In genomic region chr13:91465002-91465715, GRCm38 (mm10) we compare ENCODE assay signal across 28 mouse cellular contexts. TPM values are rescaled to one million over a fixed set of nuclear protein-coding genes. Genes with fewer than 3 reads are reported as not detected.
DNase-seq lines count a peak whose midpoint lies in the region; ATAC-seq and TF ChIP-seq lines count a peak whose summit lies in the region.
"Had no signal": no experiment of that assay in that cellular context is flagged by ENCODE, and none has a peak within 500 bp of the region (broad histone marks: within the 10 kb centered on the region; RNA-seq: fewer than 3 reads in every experiment).

No protein-coding gene starts in this region.

- H3K4me1 ChIP-seq in lung, postnatal 0 days (ENCODE audit: insufficient read depth, low read depth, low read length), result no peaks in the 10 kb centered on the region
- H3K4me1 ChIP-seq in liver, embryonic 16.5 days (ENCODE audit: control insufficient read depth, low read depth, low read length), result peaks cover 22% of the 10 kb centered on the region
- peaks cover 23% of the 10 kb centered on the region for H3K4me1 ChIP-seq in midbrain, embryonic 16.5 days (ENCODE audit: control insufficient read depth, insufficient read depth, low read length)

- WGBS in lung, postnatal 0 days, result 47% methylated on average over 8 of the region's 8 CpGs
- WGBS in large intestine, adult 2 months, result 53% methylated on average over 8 of the region's 8 CpGs
- 53% methylated on average over 8 of the region's 8 CpGs for WGBS in liver, embryonic 16.5 days (ENCODE audit: insufficient replicate concordance)
- WGBS in midbrain, embryonic 16.5 days, result 89% methylated on average over 8 of the region's 8 CpGs

- no peak for TF ChIP-seq CTCF in lung, postnatal 0 days (IDR thresholded peaks at IDR 0.05)

- TF ChIP-seq EP300 in lung, postnatal 0 days (IDR thresholded peaks at IDR 0.05), result 0 out of 2 replicates have a peak, but pooled peaks have one; percentile 23

- H3K27me3 ChIP-seq in lung, postnatal 0 days (replicated peaks; ENCODE audit: insufficient read depth, low read length), result no peaks in the 10 kb centered on the region
- no peaks in the 10 kb centered on the region for H3K27me3 ChIP-seq in liver, embryonic 16.5 days (ENCODE audit: control insufficient read depth, insufficient read depth, low read depth, low read length)
- no peaks in the 10 kb centered on the region for H3K27me3 ChIP-seq in midbrain, embryonic 16.5 days (ENCODE audit: control insufficient read depth, insufficient read depth, low read depth, low read length)
- H3K27me3 ChIP-seq: embryonic facial prominence, embryonic 13.5 days; forebrain, embryonic 13.5 days; hindbrain, embryonic 13.5 days; midbrain, embryonic 15.5 days; neural tube, embryonic 12.5 days had no signal

- no peak for ATAC-seq in lung, postnatal 0 days
- ATAC-seq in liver, embryonic 16.5 days (ENCODE audit: low read depth), result no peak
- no peak for ATAC-seq in midbrain, embryonic 16.5 days
- ATAC-seq: activated CD4-positive, CD25-positive, alpha-beta regulatory T cell, adult 4 months; forebrain, embryonic 13.5 days; intestine, embryonic 16.5 days; midbrain, embryonic 15.5 days had no signal

- H3K4me3 ChIP-seq in lung, postnatal 0 days (ENCODE audit: low read depth, low read length), result no peak overlapping the region
- H3K4me3 ChIP-seq in liver, embryonic 16.5 days (ENCODE audit: low read depth, low read length), result no peak overlapping the region
- no peak overlapping the region for H3K4me3 ChIP-seq in midbrain, embryonic 16.5 days (ENCODE audit: low read depth, low read length)
- H3K4me3 ChIP-seq: embryonic facial prominence, embryonic 13.5 days; forebrain, embryonic 13.5 days; heart, embryonic 10.5 days; hindbrain, embryonic 13.5 days; midbrain, embryonic 10.5 days; midbrain, embryonic 15.5 days; myocyte; neural tube, embryonic 12.5 days had no signal

- no peak overlapping the region for H3K4me2 ChIP-seq in lung, postnatal 0 days (replicated peaks; ENCODE audit: low read depth, low read length)
- peak overlapping the region; percentile 17; the same call in 1 of the 2 replicates for H3K4me2 ChIP-seq in liver, embryonic 16.5 days (ENCODE audit: low read depth, low read length)
- H3K4me2 ChIP-seq in midbrain, embryonic 16.5 days (ENCODE audit: low read length), result no peak overlapping the region
- H3K4me2 ChIP-seq: embryonic facial prominence, embryonic 13.5 days; forebrain, embryonic 13.5 days; hindbrain, embryonic 13.5 days; midbrain, embryonic 15.5 days; neural tube, embryonic 12.5 days had no signal

- H3K9me3 ChIP-seq in lung, postnatal 0 days (ENCODE audit: low read length), result no peaks in the 10 kb centered on the region
- H3K9me3 ChIP-seq in liver, embryonic 16.5 days (replicated peaks; ENCODE audit: control insufficient read depth, low read length), result no peaks in the 10 kb centered on the region
- no peaks in the 10 kb centered on the region for H3K9me3 ChIP-seq in midbrain, embryonic 16.5 days (replicated peaks; ENCODE audit: control insufficient read depth, low read length, poor library complexity, severe bottlenecking)
- H3K9me3 ChIP-seq: embryonic facial prominence, embryonic 13.5 days; forebrain, embryonic 13.5 days; heart, embryonic 10.5 days; hindbrain, embryonic 13.5 days; midbrain, embryonic 10.5 days; midbrain, embryonic 15.5 days; neural tube, embryonic 12.5 days had no signal

- peak; percentile 59 for DNase-seq in lung, postnatal 0 days (ENCODE audit: low spot score)
- DNase-seq in lung, postnatal 14 days, result no peak
- peak; percentile 18 for DNase-seq in ZHBTc4 (ENCODE audit: low read depth, low spot score)
- peak; percentile 40 for DNase-seq in large intestine, adult 2 months (ENCODE audit: low read depth, low spot score)
- DNase-seq in spleen, postnatal 14 days (ENCODE audit: low spot score in 2 of 2), result no peak
- no peak for DNase-seq in adrenal gland, postnatal 10 days
- DNase-seq: adrenal gland, adult 8-10 months; cerebellum, adult 11 months; cerebellum, adult 9-10 months; gastrocnemius, postnatal 25 days; heart, adult 11 months; heart, postnatal 4 days; kidney, postnatal 14 days; right cerebral cortex, adult 18-20 months; thymus, adult 2 months; thymus, postnatal 36 days had no signal

- no peaks in the 10 kb centered on the region for H3K36me3 ChIP-seq in lung, postnatal 0 days (ENCODE audit: insufficient read depth, low read length)
- no peaks in the 10 kb centered on the region for H3K36me3 ChIP-seq in liver, embryonic 16.5 days (ENCODE audit: control insufficient read depth, insufficient read depth)
- no peaks in the 10 kb centered on the region for H3K36me3 ChIP-seq in midbrain, embryonic 16.5 days (ENCODE audit: control insufficient read depth, insufficient read depth, low read length)
- H3K36me3 ChIP-seq: embryonic facial prominence, embryonic 13.5 days; heart, embryonic 10.5 days; hindbrain, embryonic 13.5 days; midbrain, embryonic 10.5 days; midbrain, embryonic 15.5 days; neural tube, embryonic 12.5 days had no signal

- H3K27ac ChIP-seq in lung, postnatal 0 days (ENCODE audit: low read length), result no peak overlapping the region
- no peak overlapping the region; the same call in 1 of the 2 replicates for H3K27ac ChIP-seq in liver, embryonic 16.5 days (ENCODE audit: low read length)
- H3K27ac ChIP-seq in midbrain, embryonic 16.5 days (ENCODE audit: low read length), result no peak overlapping the region
- H3K27ac ChIP-seq: embryonic facial prominence, embryonic 13.5 days; forebrain, embryonic 13.5 days; heart, embryonic 10.5 days; hindbrain, embryonic 13.5 days; midbrain, embryonic 10.5 days; midbrain, embryonic 15.5 days; neural tube, embryonic 12.5 days had no signal

- H3K9ac ChIP-seq in lung, postnatal 0 days (replicated peaks; ENCODE audit: low read depth), result no peak overlapping the region
- no peak overlapping the region for H3K9ac ChIP-seq in liver, embryonic 16.5 days (ENCODE audit: low read depth, low read length)
- no peak overlapping the region for H3K9ac ChIP-seq in midbrain, embryonic 16.5 days (ENCODE audit: low read depth, low read length)
- H3K9ac ChIP-seq: embryonic facial prominence, embryonic 13.5 days; forebrain, embryonic 13.5 days; hindbrain, embryonic 13.5 days; midbrain, embryonic 15.5 days; neural tube, embryonic 12.5 days had no signal

RNA-seq across cellular contexts. Expression of gene Ssbp2, which starts 5.1 kb away (rescaled TPM):
- polyA plus RNA-seq in lung, postnatal 0 days (2015; fragmentation: Nextera tagmentation; extraction: Ambion mirVana), result 63.1 and 67.6 TPM in 2 replicates
- 8.2 and 9.7 TPM in 2 replicates for polyA plus RNA-seq in large intestine, adult 2 months (2012; rRNA removed)
- 40.0 and 44.3 TPM in 2 replicates for polyA plus RNA-seq in liver, embryonic 16.5 days (2015; fragmentation: Nextera tagmentation; extraction: Ambion mirVana)
- total RNA-seq in adrenal gland, postnatal 10 days (2021), result 10 to 100 TPM; 34.4 to 41.0 TPM
- 227 and 255 TPM in 2 replicates for polyA plus RNA-seq in midbrain, embryonic 16.5 days (2015; fragmentation: Nextera tagmentation; extraction: Ambion mirVana)

Comparison
In these comparisons a context has a peak if more than half of its experiments do, and no peak if none do; other contexts are left out.
1. DNase-seq: peak in lung, postnatal 0 days (single experiment), ZHBTc4 (single experiment) and large intestine, adult 2 months (single experiment); none in lung, postnatal 14 days (single experiment), spleen, postnatal 14 days (0 of 2) and adrenal gland, postnatal 10 days (single experiment).